Mouse (Mus musculus): ENCODE measurements around the gene Olfr1396. TPM values are rescaled to one million over a fixed set of nuclear protein-coding genes. Genes with fewer than 3 reads are reported as not detected.
"Not testable (repeated sequence)": the region's sequence is repeated elsewhere in the genome, so short reads cannot be mapped to it uniquely, and the experiment has no call there.

Olfr1396 gene
- polyA plus RNA-seq, 1 experiment from 2014 or later = not detected

DNA sequence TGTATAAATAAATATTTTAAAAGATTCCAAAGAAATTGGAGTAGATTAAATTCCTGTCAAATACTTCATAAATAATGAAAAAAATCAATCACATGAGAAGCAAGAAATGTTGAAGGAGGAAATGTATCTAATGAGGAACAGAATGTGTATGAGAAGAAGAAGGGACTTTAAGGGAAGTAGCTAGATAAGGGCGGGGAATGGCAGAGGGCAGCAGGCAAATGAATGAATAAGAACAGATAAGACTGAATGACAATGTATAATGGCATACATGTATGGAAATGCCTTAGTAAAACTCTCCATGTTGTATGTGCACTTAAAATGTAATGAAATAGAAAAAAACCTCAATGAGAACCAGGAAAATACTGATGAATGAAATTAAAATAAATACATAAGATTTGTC is 46.3 kb downstream of the Olfr1396 start:
- Histone ChIP-seq H3K9me3 (replicated peaks) (no peaks in the 10 kb centered on the region), H3K4me1 (no peaks in the 10 kb centered on the region), H3K27me3 (no peaks in the 10 kb centered on the region), H3K4me2 (replicated peaks) (no peak overlapping the region), H3K27ac (no peak overlapping the region), H3K36me3 (no peaks in the 10 kb centered on the region), H3K4me3 (no peak overlapping the region), H3K9ac (no peak overlapping the region)
- WGBS = 85% methylated on average over 1 of the region's 1 CpGs
- ATAC-seq (ENCODE audit: low FRiP score) = no peak

GRCm38 (mm10) chr11:49063713-49064469 is 50.8 kb downstream of the Olfr1396 start, which contains the start of gene Tgtp2:
Gene Tgtp2 (minus strand): TSS chr11:49064206.
- H3K27me3 ChIP-seq; H3K4me2 ChIP-seq (replicated peaks); H3K4me1 ChIP-seq; H3K4me3 ChIP-seq; ATAC-seq (ENCODE audit: low FRiP score); H3K9me3 ChIP-seq (replicated peaks); H3K36me3 ChIP-seq; H3K27ac ChIP-seq; H3K9ac ChIP-seq: not testable (repeated sequence)
- WGBS = 84% methylated on average over 5 of the region's 5 CpGs

DNA sequence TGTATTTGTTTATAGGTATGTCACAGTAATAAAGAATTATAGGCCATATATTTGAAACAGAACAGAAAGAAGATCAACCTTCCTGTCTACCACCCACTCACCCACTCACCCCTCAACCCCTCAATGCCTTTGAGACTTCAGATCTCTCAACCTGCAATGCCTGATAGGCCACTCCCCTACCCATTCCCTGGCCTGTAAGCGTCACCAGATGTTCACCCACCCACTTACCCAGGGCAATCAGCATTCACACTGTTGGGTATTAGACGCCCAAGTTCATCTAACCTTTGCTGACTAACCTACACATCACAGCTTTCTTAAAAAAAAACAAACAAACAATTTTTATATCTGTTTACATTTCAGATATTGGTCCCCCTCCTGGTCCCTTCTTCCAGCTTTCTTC is 52.8 kb downstream of the Olfr1396 start:
- not testable (repeated sequence) for H3K36me3 ChIP-seq; H3K9ac ChIP-seq; H3K27ac ChIP-seq; H3K9me3 ChIP-seq (replicated peaks); H3K4me2 ChIP-seq (replicated peaks); H3K4me1 ChIP-seq; H3K4me3 ChIP-seq; ATAC-seq (ENCODE audit: low FRiP score); H3K27me3 ChIP-seq
- WGBS = 75% methylated on average over 2 of the region's 2 CpGs

DNA sequence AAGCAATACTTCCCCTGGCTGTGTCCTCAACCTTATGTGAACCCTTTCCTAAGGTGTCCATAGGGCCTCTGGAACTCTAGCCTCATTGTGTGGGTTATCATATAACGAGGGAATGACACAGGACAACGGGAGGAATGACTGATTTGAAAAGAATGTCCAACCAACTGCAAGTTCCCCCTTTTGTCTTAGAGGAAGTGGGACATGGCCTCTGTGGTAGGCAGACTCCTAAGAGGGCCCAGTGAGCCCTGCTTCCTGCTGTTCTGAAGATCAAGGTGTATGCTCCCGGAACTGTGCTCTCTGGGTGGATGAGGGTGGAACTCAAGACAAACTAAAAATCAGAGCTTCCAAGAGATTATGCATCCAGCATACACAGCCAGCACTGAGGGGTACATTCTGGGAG is 54.6 kb downstream of the Olfr1396 start:
- ATAC-seq (ENCODE audit: low FRiP score); H3K9ac ChIP-seq; H3K27me3 ChIP-seq; H3K4me2 ChIP-seq (replicated peaks); H3K27ac ChIP-seq; H3K4me1 ChIP-seq; H3K4me3 ChIP-seq; H3K36me3 ChIP-seq; H3K9me3 ChIP-seq (replicated peaks): not testable (repeated sequence)
- WGBS = 49% methylated on average over 2 of the region's 3 CpGs

Other genes with a start within 250 kb of the Olfr1396 start
- gene Irgm1, start 243.2 kb downstream of the Olfr1396 start, polyA plus RNA-seq (2016; fragmentation: Nextera tagmentation; extraction: Ambion mirVana) = 3.0 and 3.9 TPM in 2 replicates
- 0.13 TPM in 1 of 2 replicates, not detected in the other for gene Gm5431, start 212.7 kb downstream of the Olfr1396 start, polyA plus RNA-seq (2016; fragmentation: Nextera tagmentation; extraction: Ambion mirVana)
- gene Psme2b, start 168.7 kb downstream of the Olfr1396 start, polyA plus RNA-seq (2016; fragmentation: Nextera tagmentation; extraction: Ambion mirVana) = 2.3 and 2.4 TPM in 2 replicates
- not detected in 2 replicates for gene Olfr56, start 136.0 kb downstream of the Olfr1396 start, polyA plus RNA-seq (2016; fragmentation: Nextera tagmentation; extraction: Ambion mirVana)
- 0.10 and 0.47 TPM in 2 replicates for gene 9930111J21Rik1, start 135.5 kb downstream of the Olfr1396 start, polyA plus RNA-seq (2016; fragmentation: Nextera tagmentation; extraction: Ambion mirVana)
- not detected in 2 replicates for gene Gm12185, start 122.6 kb downstream of the Olfr1396 start, polyA plus RNA-seq (2016; fragmentation: Nextera tagmentation; extraction: Ambion mirVana)
- not detected in 2 replicates for gene Tgtp1, start 120.7 kb downstream of the Olfr1396 start, polyA plus RNA-seq (2016; fragmentation: Nextera tagmentation; extraction: Ambion mirVana)
- gene 9930111J21Rik2, start 63.6 kb downstream of the Olfr1396 start, polyA plus RNA-seq (2016; fragmentation: Nextera tagmentation; extraction: Ambion mirVana) = 0.22 and 0.57 TPM in 2 replicates
- gene Tgtp2, start 50.7 kb downstream of the Olfr1396 start, polyA plus RNA-seq (2016; fragmentation: Nextera tagmentation; extraction: Ambion mirVana) = not detected in 2 replicates
- gene Ifi47, start 38.3 kb downstream of the Olfr1396 start, polyA plus RNA-seq (2016; fragmentation: Nextera tagmentation; extraction: Ambion mirVana) = 0.46 and 0.66 TPM in 2 replicates
- not detected in 2 replicates for gene Olfr1395, start 27.4 kb upstream of the Olfr1396 start, polyA plus RNA-seq (2016; fragmentation: Nextera tagmentation; extraction: Ambion mirVana)
- gene Olfr1394, start 39.5 kb upstream of the Olfr1396 start, polyA plus RNA-seq (2016; fragmentation: Nextera tagmentation; extraction: Ambion mirVana) = not detected in 2 replicates
- 0.16 and 0.22 TPM in 2 replicates for gene Btnl9, start 72.3 kb upstream of the Olfr1396 start, polyA plus RNA-seq (2016; fragmentation: Nextera tagmentation; extraction: Ambion mirVana)
- gene Zfp62, start 88.4 kb upstream of the Olfr1396 start, polyA plus RNA-seq (2016; fragmentation: Nextera tagmentation; extraction: Ambion mirVana) = 55.3 and 62.5 TPM in 2 replicates
- gene Mgat1, start 129.3 kb upstream of the Olfr1396 start, polyA plus RNA-seq (2016; fragmentation: Nextera tagmentation; extraction: Ambion mirVana) = 42.5 and 43.2 TPM in 2 replicates
- not detected in 2 replicates for gene Olfr1393, start 163.4 kb upstream of the Olfr1396 start, polyA plus RNA-seq (2016; fragmentation: Nextera tagmentation; extraction: Ambion mirVana)
- gene Olfr1392, start 170.4 kb upstream of the Olfr1396 start, polyA plus RNA-seq (2016; fragmentation: Nextera tagmentation; extraction: Ambion mirVana) = not detected in 2 replicates
- not detected in 2 replicates for gene Olfr10, start 189.9 kb upstream of the Olfr1396 start, polyA plus RNA-seq (2016; fragmentation: Nextera tagmentation; extraction: Ambion mirVana)
- gene Olfr1391, start 207.9 kb upstream of the Olfr1396 start, polyA plus RNA-seq (2016; fragmentation: Nextera tagmentation; extraction: Ambion mirVana) = not detected in 2 replicates
- gene Olfr1390, start 220.3 kb upstream of the Olfr1396 start, polyA plus RNA-seq (2016; fragmentation: Nextera tagmentation; extraction: Ambion mirVana) = not detected in 2 replicates

Data from hindbrain, embryonic 12.5 days (tissue).